Mouse (Mus musculus): Measurements from ENCODE around the gene Irgq. TPM values are rescaled to one million over a fixed set of nuclear protein-coding genes. Genes with fewer than 3 reads are reported as not detected.
A peak's percentile ranks its signal among the peaks of the same experiment; 100 is the strongest.

Gene Irgq
- polyA plus RNA-seq, 1 experiment from 2014 or later: 8.9 TPM

DNA sequence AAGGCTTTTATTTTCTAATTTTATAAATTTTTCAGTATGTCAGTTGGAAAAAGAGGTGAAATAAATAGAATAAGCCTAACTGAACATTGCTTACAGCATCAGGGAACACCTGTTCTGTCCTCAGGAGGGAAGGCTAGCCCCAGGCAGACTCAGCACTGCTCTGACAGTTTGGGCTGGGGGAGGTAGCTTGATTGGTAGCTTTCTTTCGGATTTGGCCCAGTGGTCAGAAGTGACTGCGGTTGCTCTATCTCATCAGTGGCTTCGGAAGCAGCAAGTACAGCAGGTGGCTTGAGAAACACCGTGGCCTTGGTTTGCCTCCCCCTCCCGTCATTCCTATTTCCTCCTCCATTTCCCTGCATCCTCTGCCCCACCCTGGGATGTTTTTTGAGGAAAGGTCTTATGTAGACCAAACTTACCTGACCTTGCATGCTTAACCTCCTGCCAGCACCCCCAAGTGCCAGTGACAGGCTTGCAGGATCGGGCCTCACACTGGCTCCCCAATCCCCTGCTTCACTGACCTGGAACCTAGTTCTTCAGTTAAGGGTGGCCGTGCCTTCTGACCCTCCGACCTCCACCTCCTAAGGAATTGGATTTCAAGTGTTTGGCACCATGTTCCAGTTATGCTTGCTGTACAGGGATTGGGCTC, 32.8 kb downstream of the Irgq start:
- H3K4me1 ChIP-seq: no peaks in the 10 kb centered on the region
- H3K36me3 ChIP-seq (replicated peaks): peaks cover 97% of the 10 kb centered on the region
- H3K4me3 ChIP-seq: no peak overlapping the region
- no peaks in the 10 kb centered on the region for H3K27me3 ChIP-seq (replicated peaks; ENCODE audit: low read depth, poor library complexity, severe bottlenecking)
- H3K9me3 ChIP-seq: no peaks in the 10 kb centered on the region
- WGBS: 88% methylated on average over 8 of the region's 8 CpGs
- DNase-seq (ENCODE audit: low spot score): no peak
- H3K27ac ChIP-seq (replicated peaks): no peak overlapping the region

DNA sequence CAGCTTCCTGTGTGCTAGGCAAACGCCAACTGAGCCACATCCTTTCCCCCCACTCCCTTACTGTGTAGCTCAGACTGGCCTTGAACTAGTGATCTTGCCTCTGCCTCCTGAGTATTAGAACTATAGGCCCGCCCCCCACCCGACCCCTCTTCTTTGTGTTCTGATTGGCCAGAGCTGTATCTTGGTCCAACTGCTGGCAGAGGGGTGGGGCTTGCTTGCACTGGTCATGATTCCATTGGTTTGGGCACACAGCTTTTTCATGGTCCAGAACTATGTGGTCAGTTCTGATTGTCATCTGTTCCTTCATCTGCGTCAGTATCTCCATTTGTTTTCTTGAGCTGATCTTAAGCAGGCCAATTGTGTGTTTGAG, 33.3 kb downstream of the Irgq start:
- Histone ChIP-seq H3K9me3 (no peaks in the 10 kb centered on the region), H3K4me1 (no peaks in the 10 kb centered on the region), H3K36me3 (replicated peaks) (peaks cover 97% of the 10 kb centered on the region), H3K4me3 (no peak overlapping the region), H3K27ac (replicated peaks) (no peak overlapping the region), H3K27me3 (replicated peaks; ENCODE audit: low read depth, poor library complexity, severe bottlenecking) (no peaks in the 10 kb centered on the region)
- WGBS: 85% methylated on average over 4 of the region's 4 CpGs
- no peak for DNase-seq (ENCODE audit: low spot score)

- H3K4me3 ChIP-seq: no peak overlapping the region
- 64% methylated on average over 6 of the region's 6 CpGs for WGBS
- no peaks in the 10 kb centered on the region for H3K4me1 ChIP-seq
- peaks cover 96% of the 10 kb centered on the region for H3K36me3 ChIP-seq (replicated peaks)
- H3K27me3 ChIP-seq (replicated peaks; ENCODE audit: low read depth, poor library complexity, severe bottlenecking): no peaks in the 10 kb centered on the region
- peak; percentile 71 for DNase-seq (ENCODE audit: low spot score)
- H3K27ac ChIP-seq (replicated peaks): no peak overlapping the region
- H3K9me3 ChIP-seq: no peaks in the 10 kb centered on the region
Observed at GRCm38 (mm10) chr7:24564607-24565265, 34.2 kb downstream of the Irgq start.

- 94% methylated on average over 11 of the region's 11 CpGs for WGBS
- Histone ChIP-seq H3K4me3 (no peak overlapping the region), H3K36me3 (replicated peaks) (peaks cover 96% of the 10 kb centered on the region), H3K27ac (replicated peaks) (no peak overlapping the region), H3K4me1 (no peaks in the 10 kb centered on the region), H3K9me3 (no peaks in the 10 kb centered on the region), H3K27me3 (replicated peaks; ENCODE audit: low read depth, poor library complexity, severe bottlenecking) (no peaks in the 10 kb centered on the region)
- DNase-seq (ENCODE audit: low spot score): no peak
Observed at GRCm38 (mm10) chr7:24565627-24566026, 35.1 kb downstream of the Irgq start.

GRCm38 (mm10) chr7:24566206-24566605, 35.7 kb downstream of the Irgq start:
- DNase-seq (ENCODE audit: low spot score): no peak
- Histone ChIP-seq H3K27me3 (replicated peaks; ENCODE audit: low read depth, poor library complexity, severe bottlenecking) (no peaks in the 10 kb centered on the region), H3K36me3 (replicated peaks) (peaks cover 96% of the 10 kb centered on the region), H3K9me3 (no peaks in the 10 kb centered on the region), H3K27ac (replicated peaks) (no peak overlapping the region), H3K4me1 (no peaks in the 10 kb centered on the region), H3K4me3 (no peak overlapping the region)
- 94% methylated on average over 9 of the region's 9 CpGs for WGBS

DNA sequence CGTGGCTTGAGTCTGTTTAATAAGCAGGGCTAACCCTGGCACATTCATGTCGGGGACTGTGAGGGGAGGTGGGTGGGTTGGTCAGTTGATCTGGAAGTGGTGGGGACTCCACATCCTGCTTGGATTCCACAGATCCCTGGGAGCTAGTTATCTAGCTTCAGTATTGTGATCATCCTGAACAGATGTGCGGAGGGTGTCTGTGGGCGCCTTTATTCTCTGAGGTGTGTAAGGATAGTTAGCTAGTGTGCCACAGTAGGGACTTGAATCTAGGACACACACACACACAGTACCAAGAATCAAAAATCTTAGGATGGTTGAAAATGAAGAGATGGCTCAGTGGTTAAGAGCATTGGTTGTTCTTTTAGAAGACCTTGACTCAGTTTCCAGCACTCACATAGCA, 38.0 kb downstream of the Irgq start:
- H3K36me3 ChIP-seq (replicated peaks): peaks cover 96% of the 10 kb centered on the region
- 0 out of 2 replicates have a peak, but pooled peaks cover 4% of the 10 kb centered on the region for H3K9me3 ChIP-seq
- no peak overlapping the region for H3K27ac ChIP-seq (replicated peaks)
- no peaks in the 10 kb centered on the region for H3K27me3 ChIP-seq (replicated peaks; ENCODE audit: low read depth, poor library complexity, severe bottlenecking)
- 89% methylated on average over 4 of the region's 4 CpGs for WGBS
- H3K4me3 ChIP-seq: no peak overlapping the region
- DNase-seq (ENCODE audit: low spot score): no peak
- peaks cover 4% of the 10 kb centered on the region for H3K4me1 ChIP-seq

GRCm38 (mm10) chr7:24571071-24571470, 40.6 kb downstream of the Irgq start:
- no peak for DNase-seq (ENCODE audit: low spot score)
- H3K4me1 ChIP-seq: peaks cover 12% of the 10 kb centered on the region
- no peaks in the 10 kb centered on the region for H3K27me3 ChIP-seq (replicated peaks; ENCODE audit: low read depth, poor library complexity, severe bottlenecking)
- 0 out of 2 replicates have a peak, but pooled peaks cover 4% of the 10 kb centered on the region for H3K9me3 ChIP-seq
- H3K27ac ChIP-seq (replicated peaks): no peak overlapping the region
- WGBS: 82% methylated on average over 4 of the region's 4 CpGs
- no peak overlapping the region for H3K4me3 ChIP-seq
- peaks cover 82% of the 10 kb centered on the region for H3K36me3 ChIP-seq (replicated peaks)

DNA sequence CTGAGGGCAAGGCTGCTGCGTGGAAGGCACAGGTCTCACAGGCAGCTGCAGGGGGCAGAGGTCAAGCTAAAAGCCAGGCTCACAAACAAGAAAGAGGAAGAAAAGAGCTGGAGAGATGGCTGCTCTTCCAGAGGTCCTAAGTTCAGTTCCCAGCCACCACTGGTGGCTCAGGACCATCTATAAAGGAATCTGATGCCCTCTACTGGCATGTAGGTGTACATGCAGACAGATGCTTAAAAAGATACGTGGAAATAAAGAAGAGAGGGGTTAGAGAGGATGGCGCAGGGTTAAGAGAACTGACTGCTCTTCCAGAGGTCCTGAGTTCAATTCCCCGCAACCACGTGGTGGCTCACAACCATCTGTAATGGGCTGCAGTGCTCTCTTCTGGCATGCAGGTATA, 42.0 kb downstream of the Irgq start:
- WGBS: 55% methylated on average over 5 of the region's 5 CpGs
- peaks cover 68% of the 10 kb centered on the region for H3K36me3 ChIP-seq (replicated peaks)

DNA sequence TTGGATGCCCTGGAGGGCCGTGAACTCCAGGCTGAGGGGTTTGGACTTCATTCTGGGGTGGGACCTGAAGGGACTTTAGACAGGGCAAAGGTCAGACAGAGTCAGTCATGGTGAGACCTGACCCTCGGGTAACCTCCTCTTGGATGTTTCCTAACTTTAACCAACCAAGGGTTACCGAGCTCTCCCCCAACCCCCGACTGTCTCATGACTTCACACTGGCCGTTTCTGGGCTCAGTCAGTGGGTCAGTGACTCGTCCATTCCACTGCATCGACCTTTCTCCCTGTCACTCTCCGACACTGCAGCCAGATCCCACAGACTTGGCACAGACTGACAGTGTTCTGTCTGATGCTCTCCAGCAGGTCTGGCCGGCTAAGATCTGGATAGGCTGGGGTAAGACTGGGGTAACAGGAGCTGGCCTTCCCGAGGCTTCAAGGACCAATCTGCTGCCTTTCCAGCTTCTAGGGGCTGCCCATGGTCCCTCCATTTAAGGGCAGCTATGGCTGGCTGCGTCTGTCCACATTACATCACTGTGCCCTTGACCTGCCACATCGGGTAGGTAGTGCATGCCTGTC, 43.8 kb downstream of the Irgq start:
- Histone ChIP-seq H3K36me3 (replicated peaks) (peaks cover 50% of the 10 kb centered on the region), H3K27me3 (replicated peaks; ENCODE audit: low read depth, poor library complexity, severe bottlenecking) (no peaks in the 10 kb centered on the region), H3K27ac (replicated peaks) (no peak overlapping the region), H3K4me3 (no peak overlapping the region), H3K4me1 (peaks cover 12% of the 10 kb centered on the region), H3K9me3 (0 out of 2 replicates have a peak, but pooled peaks cover 4% of the 10 kb centered on the region)
- 50% methylated on average over 12 of the region's 12 CpGs for WGBS
- no peak for DNase-seq (ENCODE audit: low spot score)

More for the DNA sequence above, 42.0 kb downstream of the Irgq start:
- DNase-seq (ENCODE audit: low spot score): no peak
- peaks cover 12% of the 10 kb centered on the region for H3K4me1 ChIP-seq
- H3K27me3 ChIP-seq (replicated peaks; ENCODE audit: low read depth, poor library complexity, severe bottlenecking): no peaks in the 10 kb centered on the region
- no peak overlapping the region for H3K27ac ChIP-seq (replicated peaks)
- H3K9me3 ChIP-seq: 0 out of 2 replicates have a peak, but pooled peaks cover 4% of the 10 kb centered on the region
- H3K4me3 ChIP-seq: no peak overlapping the region

- H3K4me1 ChIP-seq: peaks cover 12% of the 10 kb centered on the region
- no peaks in the 10 kb centered on the region for H3K27me3 ChIP-seq (replicated peaks; ENCODE audit: low read depth, poor library complexity, severe bottlenecking)
- no peaks in the 10 kb centered on the region for H3K9me3 ChIP-seq
- H3K36me3 ChIP-seq (replicated peaks): peaks cover 16% of the 10 kb centered on the region
- H3K27ac ChIP-seq (replicated peaks): no peak overlapping the region
- no peak for DNase-seq (ENCODE audit: low spot score)
- H3K4me3 ChIP-seq: no peak overlapping the region
- WGBS: 91% methylated on average over 10 of the region's 10 CpGs
Observed at GRCm38 (mm10) chr7:24577811-24578210, 47.3 kb downstream of the Irgq start.

- Histone ChIP-seq H3K9me3 (peaks cover 12% of the 10 kb centered on the region), H3K27ac (replicated peaks) (no peak overlapping the region), H3K4me3 (no peak overlapping the region), H3K27me3 (replicated peaks; ENCODE audit: low read depth, poor library complexity, severe bottlenecking) (peaks cover 45% of the 10 kb centered on the region), H3K4me1 (peaks cover 12% of the 10 kb centered on the region), H3K36me3 (replicated peaks) (no peaks in the 10 kb centered on the region)
- 88% methylated on average over 6 of the region's 6 CpGs for WGBS
- no peak for DNase-seq (ENCODE audit: low spot score)
Observed at GRCm38 (mm10) chr7:24584876-24585275, 54.4 kb downstream of the Irgq start.

DNA sequence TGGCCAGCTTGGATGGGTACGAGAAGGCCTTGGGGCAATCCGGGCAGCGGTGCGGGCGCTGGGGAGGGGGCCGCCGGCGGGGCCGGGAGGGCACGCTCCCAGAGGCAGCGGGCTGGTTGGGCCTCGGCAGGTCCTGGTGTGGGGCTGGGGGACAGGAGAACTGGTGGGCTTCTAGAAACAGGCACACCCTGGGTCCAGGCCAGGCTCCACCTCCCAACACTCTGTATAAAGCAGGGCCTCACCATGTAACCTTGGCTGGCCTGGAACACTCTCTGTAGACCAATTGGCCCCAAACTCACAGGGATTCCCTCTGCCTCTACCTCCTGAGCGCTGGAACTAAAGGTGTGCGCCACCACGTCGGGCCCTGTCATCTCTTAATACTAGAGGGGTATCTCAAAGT, 55.5 kb downstream of the Irgq start:
- Histone ChIP-seq H3K27me3 (replicated peaks; ENCODE audit: low read depth, poor library complexity, severe bottlenecking) (peaks cover 45% of the 10 kb centered on the region), H3K9me3 (peaks cover 12% of the 10 kb centered on the region), H3K36me3 (replicated peaks) (no peaks in the 10 kb centered on the region), H3K27ac (replicated peaks) (no peak overlapping the region), H3K4me3 (peak overlapping the region; percentile 1), H3K4me1 (peaks cover 12% of the 10 kb centered on the region)
- no peak for DNase-seq (ENCODE audit: low spot score)
- 44% methylated on average over 16 of the region's 16 CpGs for WGBS

DNA sequence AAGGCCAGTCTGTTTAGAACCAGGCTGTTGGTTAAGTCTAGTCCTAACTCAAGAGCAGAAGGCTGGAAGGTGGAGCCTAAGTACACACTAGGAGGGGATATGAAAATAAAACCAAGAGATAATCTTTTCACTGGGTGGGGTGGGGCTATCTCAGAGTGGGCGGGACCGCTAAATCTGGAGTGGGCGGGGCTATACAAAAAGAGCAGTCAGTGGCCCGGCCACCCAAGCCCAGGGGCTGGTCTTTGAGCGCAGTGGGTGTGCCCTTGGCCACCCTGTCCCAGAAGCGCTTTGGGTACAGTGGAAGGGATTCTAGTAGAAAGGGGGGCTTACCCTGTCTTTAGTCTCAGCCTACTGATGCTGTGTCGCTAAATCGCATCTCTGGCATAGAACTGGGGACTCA, 56.3 kb downstream of the Irgq start:
- peak overlapping the region; percentile 64 for H3K4me3 ChIP-seq
- H3K27ac ChIP-seq (replicated peaks): no peak overlapping the region
- 14% methylated on average over 8 of the region's 8 CpGs for WGBS
- H3K36me3 ChIP-seq (replicated peaks): no peaks in the 10 kb centered on the region
- peak; percentile 40 for DNase-seq (ENCODE audit: low spot score)
- H3K27me3 ChIP-seq (replicated peaks; ENCODE audit: low read depth, poor library complexity, severe bottlenecking): peaks cover 45% of the 10 kb centered on the region
- peaks cover 12% of the 10 kb centered on the region for H3K9me3 ChIP-seq
- peaks cover 12% of the 10 kb centered on the region for H3K4me1 ChIP-seq

Data from embryonic facial prominence, embryonic 10.5 days (tissue).